8 mouse cellular contexts compared by ENCODE assay signal in the genomic region with DNA sequence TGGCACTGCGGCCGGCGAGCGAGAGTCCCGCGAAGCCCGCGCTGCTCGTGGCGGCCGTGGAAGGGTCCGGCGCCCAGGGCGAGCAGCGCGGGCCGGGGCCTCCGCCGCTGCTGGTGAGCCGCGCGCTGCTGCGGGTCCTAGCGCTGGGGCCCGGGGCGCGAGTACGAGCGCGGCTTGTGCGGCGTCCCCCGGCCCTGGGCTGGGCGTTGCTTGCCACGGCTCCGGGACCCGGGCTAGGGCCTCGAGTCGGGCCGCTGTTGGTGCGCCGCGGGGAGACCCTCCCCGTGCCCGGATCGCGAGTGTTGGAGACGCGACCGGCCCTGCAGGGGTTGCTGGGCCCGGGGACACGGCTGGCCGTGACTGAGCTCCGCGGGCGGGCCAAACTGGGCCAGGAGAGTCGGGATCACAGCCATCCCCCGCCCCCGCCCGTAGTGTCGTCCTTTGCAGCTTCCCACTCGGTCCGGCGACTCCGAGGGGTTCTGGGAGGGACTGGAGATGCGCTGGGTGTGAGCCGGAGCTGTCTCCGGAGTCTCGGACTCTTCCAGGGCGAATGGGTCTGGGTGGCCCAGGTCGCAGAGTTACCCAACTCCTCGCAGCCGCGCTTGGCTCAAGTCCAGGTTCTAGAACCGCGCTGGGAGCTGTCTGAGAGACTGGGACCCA. TPM values are rescaled to one million over a fixed set of nuclear protein-coding genes. Genes with fewer than 3 reads are reported as not detected.
A peak's percentile ranks its signal among the peaks of the same experiment; 100 is the strongest.
DNase-seq lines count a peak whose midpoint lies in the region; ATAC-seq and TF ChIP-seq lines count a peak whose summit lies in the region.
"Had no signal": no experiment of that assay in that cellular context is flagged by ENCODE, and none has a peak within 500 bp of the region (broad histone marks: within the 10 kb centered on the region; RNA-seq: fewer than 3 reads in every experiment).

No protein-coding gene starts in this region.

- H3K36me3 ChIP-seq in MEL (ENCODE audit: control insufficient read depth in 1 of 2, insufficient read depth in 2 of 2, low read length in 2 of 2): peaks cover 4 to 6% of the 10 kb centered on the region in 2 experiments
- H3K36me3 ChIP-seq in embryonic facial prominence, embryonic 14.5 days (ENCODE audit: control insufficient read depth, insufficient read depth, low read length): peaks cover 24% of the 10 kb centered on the region

- H3K27me3 ChIP-seq in MEL (ENCODE audit: control insufficient read depth in 1 of 2, insufficient read depth in 2 of 2, low read length in 2 of 2): no peaks in the 10 kb centered on the region
- H3K27me3 ChIP-seq in embryonic facial prominence, embryonic 14.5 days (replicated peaks; ENCODE audit: control insufficient read depth, insufficient read depth, low read length): no peaks in the 10 kb centered on the region

- H3K4me2 ChIP-seq in embryonic facial prominence, embryonic 14.5 days (ENCODE audit: low read depth, low read length): peak overlapping the region; percentile 97

- no peak for TF ChIP-seq POLR2A in MEL (IDR thresholded peaks at IDR 0.05; ENCODE audit: control insufficient read depth in 1 of 2, insufficient read depth in 1 of 2, low read depth in 1 of 2, low read length in 2 of 2, poor library complexity in 1 of 2)

- TF ChIP-seq CTCF in MEL (IDR thresholded peaks at IDR 0.05 in 2 of 3, conservative IDR thresholded peaks at IDR 0.05 in 1 of 3; ENCODE audit: control insufficient read depth in 1 of 3, insufficient read depth in 1 of 3, low read depth in 2 of 3, low read length in 3 of 3, poor library complexity in 1 of 3, severe bottlenecking in 1 of 3): no peak

- TF ChIP-seq RAD21 in MEL (IDR thresholded peaks at IDR 0.05; ENCODE audit: low read depth, low read length): no peak

- no peak for TF ChIP-seq EP300 in MEL (IDR thresholded peaks at IDR 0.05; ENCODE audit: low read depth in 1 of 2, low read length in 2 of 2)

- intact Hi-C loops in heart, postnatal 10 days (cut with DNase I): no loop called here

- WGBS in embryonic facial prominence, embryonic 14.5 days: under 1% methylated on average over 40 of the region's 76 CpGs

- DNase-seq in CD4-positive helper T cell, adult 2 months (ENCODE audit: low read depth, low spot score): peak; percentile 31
- peak; percentile 59 for DNase-seq in MEL (ENCODE audit: low read depth, low spot score)
- no peak for DNase-seq in embryonic facial prominence, embryonic 14.5 days (ENCODE audit: low spot score)
- peak; percentile 62 to 69 for DNase-seq in heart, postnatal 10 days
- peak; percentile 55 to 81 for DNase-seq in kidney, postnatal 36 days
- DNase-seq in spleen, postnatal 4 days (ENCODE audit: low spot score in 2 of 2): peak; percentile 61 to 83

- ATAC-seq in embryonic facial prominence, embryonic 14.5 days (ENCODE audit: low read depth): peak; percentile 55
- ATAC-seq in megakaryocyte, adult 5-6 weeks (ENCODE audit: poor library complexity, severe bottlenecking): peak; percentile 24; the same call in 1 of the 2 replicates

- H3K79me2 ChIP-seq in MEL (ENCODE audit: control insufficient read depth, insufficient read depth, low read length, poor library complexity): peaks cover 21% of the 10 kb centered on the region

- H3K27ac ChIP-seq in MEL (ENCODE audit: control insufficient read depth, low read depth, low read length): peak overlapping the region; percentile 70
- H3K27ac ChIP-seq in embryonic facial prominence, embryonic 14.5 days (replicated peaks; ENCODE audit: low read depth, low read length): peak overlapping the region; percentile 50; the same call in 1 of the 2 replicates

- peak overlapping the region; percentile 99 for H3K9ac ChIP-seq in MEL (ENCODE audit: control insufficient read depth, low read depth, low read length, poor library complexity, severe bottlenecking)
- H3K9ac ChIP-seq in embryonic facial prominence, embryonic 14.5 days (ENCODE audit: low read depth, low read length): peak overlapping the region; percentile 92

- H3K4me1 ChIP-seq in MEL (ENCODE audit: control insufficient read depth in 1 of 2, insufficient read depth in 2 of 2, low read length in 2 of 2): peaks cover 0 to 16% of the 10 kb centered on the region in 2 experiments; a peak in 2 of 4 replicates
- H3K4me1 ChIP-seq in embryonic facial prominence, embryonic 14.5 days (ENCODE audit: control insufficient read depth, insufficient read depth, low read length): peaks cover 13% of the 10 kb centered on the region

- H3K4me3 ChIP-seq in MEL (ENCODE audit: control insufficient read depth in 1 of 2, insufficient read depth in 1 of 2, low read depth in 2 of 2, low read length in 2 of 2): peak overlapping the region; percentile 84 to 99
- peak overlapping the region; percentile 99 for H3K4me3 ChIP-seq in embryonic facial prominence, embryonic 14.5 days (ENCODE audit: low read depth, low read length)

- no peaks in the 10 kb centered on the region for H3K9me3 ChIP-seq in MEL (replicated peaks; ENCODE audit: insufficient read depth, low read length)
- H3K9me3 ChIP-seq in embryonic facial prominence, embryonic 14.5 days (ENCODE audit: control insufficient read depth, low read length): no peaks in the 10 kb centered on the region

TF ChIP-seq in MEL, 35 proteins besides CTCF, POLR2A, EP300 and RAD21 (continues in another document):
- TF ChIP-seq SMC3 (IDR thresholded peaks at IDR 0.05; ENCODE audit: low read depth, low read length) (no peak), MAFK (IDR thresholded peaks at IDR 0.05; ENCODE audit: borderline replicate concordance, low read depth, low read length) (no peak), MAX (IDR thresholded peaks at IDR 0.05; ENCODE audit: low read length) (no peak), KAT2A (conservative IDR thresholded peaks at IDR 0.05; ENCODE audit: low read depth, low read length) (no peak), JUND (IDR thresholded peaks at IDR 0.05; ENCODE audit: low read depth, low read length) (no peak), NELFE (IDR thresholded peaks at IDR 0.05; ENCODE audit: low read depth, low read length) (no peak), UBTF (IDR thresholded peaks at IDR 0.05; ENCODE audit: borderline replicate concordance, insufficient read depth, low read depth, low read length) (no peak), ZMIZ1 (IDR thresholded peaks at IDR 0.05; ENCODE audit: low read depth, low read length) (no peak), TCF12 (IDR thresholded peaks at IDR 0.05; ENCODE audit: low read depth, low read length) (no peak), USF2 (IDR thresholded peaks at IDR 0.05; ENCODE audit: borderline replicate concordance in 1 of 2, insufficient read depth in 1 of 2, low read depth in 1 of 2, low read length in 2 of 2) (no peak), MYC (IDR thresholded peaks at IDR 0.05; ENCODE audit: low read depth, low read length) (no peak), ZC3H11A (IDR thresholded peaks at IDR 0.05; ENCODE audit: low read depth, low read length) (no peak), ELF1 (IDR thresholded peaks at IDR 0.05; ENCODE audit: low read depth, low read length) (no peak), ETS1 (IDR thresholded peaks at IDR 0.05; ENCODE audit: low read depth, low read length) (no peak), CHD2 (IDR thresholded peaks at IDR 0.05; ENCODE audit: low read length) (no peak), SIN3A (IDR thresholded peaks at IDR 0.05; ENCODE audit: low read length) (no peak; the same call in 1 of the 2 replicates), TBP (IDR thresholded peaks at IDR 0.05; ENCODE audit: low read depth, low read length) (no peak), USF1 (IDR thresholded peaks at IDR 0.05; ENCODE audit: low read depth, low read length) (no peak), GABPA (IDR thresholded peaks at IDR 0.05; ENCODE audit: low read depth, low read length) (no peak)

RNA-seq across cellular contexts. Expression of gene Pex6, which starts 0.5 kb away (rescaled TPM):
- total RNA-seq in MEL (2012; rRNA removed): 17.7 and 23.0 TPM in 2 replicates
- 10 to 100 TPM in 1 of 2 experiments, not detected in 1; 31.2 TPM for polyA plus RNA-seq in MEL (2012; ENCODE audit: insufficient read depth in 1 of 2, insufficient read length in 2 of 2, low read depth in 1 of 2, low replicate concordance in 2 of 2, missing spikeins in 1 of 2)
- polyA plus RNA-seq in embryonic facial prominence, embryonic 14.5 days (2014; fragmentation: Nextera tagmentation; extraction: Ambion mirVana): 22.2 and 26.7 TPM in 2 replicates
- 10 to 100 TPM; 18.9 to 19.9 TPM for total RNA-seq in heart, postnatal 10 days (2021)
- 7.6 and 8.1 TPM in 2 replicates for total RNA-seq in megakaryocyte, adult 5-6 weeks (2015)
- total RNA-seq in megakaryocyte, adult 5-6 weeks (2017): 8.1 and 9.7 TPM in 2 replicates

RNA-seq across cellular contexts. Expression of gene Ppp2r5d, which starts 6.8 kb away (rescaled TPM):
- 45.1 and 47.6 TPM in 2 replicates for total RNA-seq in MEL (2012; rRNA removed)
- 10 to 100 TPM; 80.4 to 82.9 TPM for polyA plus RNA-seq in MEL (2012; ENCODE audit: insufficient read depth in 1 of 2, insufficient read length in 2 of 2, low read depth in 1 of 2, low replicate concordance in 2 of 2, missing spikeins in 1 of 2)
- 79.5 and 87.5 TPM in 2 replicates for polyA plus RNA-seq in embryonic facial prominence, embryonic 14.5 days (2014; fragmentation: Nextera tagmentation; extraction: Ambion mirVana)
- 10 to 100 TPM; 36.5 to 38.5 TPM for total RNA-seq in heart, postnatal 10 days (2021)
- 22.8 and 24.4 TPM in 2 replicates for total RNA-seq in megakaryocyte, adult 5-6 weeks (2015)
- total RNA-seq in megakaryocyte, adult 5-6 weeks (2017): 48.9 and 49.7 TPM in 2 replicates

RNA-seq across cellular contexts. Expression of gene Gnmt, which starts 17.2 kb away (rescaled TPM):
- 0.23 and 0.62 TPM in 2 replicates for total RNA-seq in MEL (2012; rRNA removed)
- 1 to 10 TPM in 1 of 2 experiments, not detected in 1; 1.6 TPM for polyA plus RNA-seq in MEL (2012; ENCODE audit: insufficient read depth in 1 of 2, insufficient read length in 2 of 2, low read depth in 1 of 2, low replicate concordance in 2 of 2, missing spikeins in 1 of 2)
- 1.2 and 1.6 TPM in 2 replicates for polyA plus RNA-seq in embryonic facial prominence, embryonic 14.5 days (2014; fragmentation: Nextera tagmentation; extraction: Ambion mirVana)
- under 1 TPM; 0.32 to 0.93 TPM for total RNA-seq in heart, postnatal 10 days (2021)
- total RNA-seq in megakaryocyte, adult 5-6 weeks (2015): 0.80 and 1.9 TPM in 2 replicates
- 0.89 and 1.1 TPM in 2 replicates for total RNA-seq in megakaryocyte, adult 5-6 weeks (2017)
- total RNA-seq: hematopoietic stem cell, adult 5-6 weeks had no signal

RNA-seq across cellular contexts. Expression of gene Klhdc3, which starts 31.0 kb away (rescaled TPM):
- 93.6 and 95.0 TPM in 2 replicates for total RNA-seq in MEL (2012; rRNA removed)
- polyA plus RNA-seq in MEL (2012; ENCODE audit: insufficient read depth in 1 of 2, insufficient read length in 2 of 2, low read depth in 1 of 2, low replicate concordance in 2 of 2, missing spikeins in 1 of 2): 100 to 1,000 TPM in 1 of 2 experiments, not detected in 1; 203 TPM
- 113 and 133 TPM in 2 replicates for polyA plus RNA-seq in embryonic facial prominence, embryonic 14.5 days (2014; fragmentation: Nextera tagmentation; extraction: Ambion mirVana)
- total RNA-seq in heart, postnatal 10 days (2021): 100 to 1,000 TPM; 152 to 160 TPM
- 27.0 and 32.0 TPM in 2 replicates for total RNA-seq in megakaryocyte, adult 5-6 weeks (2015)
- 14.7 and 16.6 TPM in 2 replicates for total RNA-seq in megakaryocyte, adult 5-6 weeks (2017)

RNA-seq across cellular contexts. Expression of gene Mea1, which starts 33.1 kb away (rescaled TPM):
- total RNA-seq in MEL (2012; rRNA removed): 75.1 and 84.0 TPM in 2 replicates
- polyA plus RNA-seq in MEL (2012; ENCODE audit: insufficient read depth in 1 of 2, insufficient read length in 2 of 2, low read depth in 1 of 2, low replicate concordance in 2 of 2, missing spikeins in 1 of 2): 100 to 1,000 TPM in 1 of 2 experiments, not detected in 1; 124 TPM
- 132 and 143 TPM in 2 replicates for polyA plus RNA-seq in embryonic facial prominence, embryonic 14.5 days (2014; fragmentation: Nextera tagmentation; extraction: Ambion mirVana)
- 10 to 100 TPM; 62.3 to 67.2 TPM for total RNA-seq in heart, postnatal 10 days (2021)
- 43.5 and 57.6 TPM in 2 replicates for total RNA-seq in megakaryocyte, adult 5-6 weeks (2015)
- total RNA-seq in megakaryocyte, adult 5-6 weeks (2017): 68.3 and 81.4 TPM in 2 replicates
